Mouse (Mus musculus) small intestine, adult 2 months (tissue): ENCODE data around the gene Slc26a5. TPM values are rescaled to one million over a fixed set of nuclear protein-coding genes. Genes with fewer than 3 reads are reported as not detected.

Experiments
- H3K27ac ChIP-seq: fragments of 200-500 bp; 2 replicates; pipeline ENCODE4 v1.5.1; 2012; ENCODE audit warnings: low read depth, low read length, control low read depth, inconsistent platforms; ENCODE audit not compliant: insufficient read depth
- H3K27me3 ChIP-seq: fragments of 200-500 bp; 2 replicates; pipeline ENCODE4 v1.6.1; 2012; ENCODE audit warnings: mild to moderate bottlenecking, moderate library complexity, low read length, inconsistent platforms; ENCODE audit not compliant: control insufficient read depth, insufficient read depth
- H3K36me3 ChIP-seq: fragments of 200-500 bp; 2 replicates; pipeline ENCODE4 v1.6.1; 2012; ENCODE audit warnings: mild to moderate bottlenecking, low read length, control low read depth, inconsistent platforms; ENCODE audit not compliant: control insufficient read depth, insufficient read depth
- H3K4me1 ChIP-seq: fragments of 200-500 bp; 2 replicates; pipeline ENCODE4 v1.6.1; 2012; ENCODE audit warnings: low read length, inconsistent platforms, mixed read lengths; ENCODE audit not compliant: control insufficient read depth, insufficient read depth, insufficient read length
- H3K4me3 ChIP-seq: fragments of 200-500 bp; 2 replicates; pipeline ENCODE4 v1.5.1; 2012; ENCODE audit warnings: low read depth, mild to moderate bottlenecking, control low read depth, inconsistent platforms, low read length, moderate library complexity
- CTCF ChIP-seq: fragments of 200-500 bp; IDR thresholded peaks from 2 replicates; pipeline ENCODE4 v1.5.1; 2012; ENCODE audit warnings: low read depth, mild to moderate bottlenecking, control low read depth, inconsistent platforms, low read length, moderate library complexity, mixed read lengths; ENCODE audit not compliant: insufficient replicate concordance, insufficient read length; ENCODE audit errors: extremely low read depth
- POLR2A ChIP-seq: fragments of 200-500 bp; IDR thresholded peaks from 2 replicates; pipeline ENCODE4 v1.6.1; 2012; ENCODE audit warnings: low read depth, mild to moderate bottlenecking, control low read depth, inconsistent platforms, low read length, moderate library complexity
- WGBS: fragments of 180-500 bp; shearing (Covaris S2); methylation state at CpG from one replicate; pipeline ENCODE4 v1.1.7; 2018; 5-methylcytosine and 5-hydroxymethylcytosine counted together
- polyA plus RNA-seq: library from polyadenylated mRNA; depleted of rRNA; stranded (reverse); fragments of >200 nt; gene quantifications from 2 replicates; pipeline ENCODE4 v1.2.3, GENCODE M21; 2012

The Slc26a5 gene
- polyA plus RNA-seq, 1 experiment: not detected

GRCm38 (mm10) chr5:21810924-21811323 is 54.5 kb downstream of the Slc26a5 start:
- TF ChIP-seq POLR2A (no peak), CTCF (no peak)
- 72% methylated on average over 10 of the region's 10 CpGs for WGBS
- no peak overlapping the region for H3K27ac ChIP-seq
- no peak overlapping the region for H3K4me3 ChIP-seq
- no peaks in the 10 kb centered on the region for H3K36me3 ChIP-seq
- H3K4me1 ChIP-seq: no peaks in the 10 kb centered on the region
- no peaks in the 10 kb centered on the region for H3K27me3 ChIP-seq

DNA sequence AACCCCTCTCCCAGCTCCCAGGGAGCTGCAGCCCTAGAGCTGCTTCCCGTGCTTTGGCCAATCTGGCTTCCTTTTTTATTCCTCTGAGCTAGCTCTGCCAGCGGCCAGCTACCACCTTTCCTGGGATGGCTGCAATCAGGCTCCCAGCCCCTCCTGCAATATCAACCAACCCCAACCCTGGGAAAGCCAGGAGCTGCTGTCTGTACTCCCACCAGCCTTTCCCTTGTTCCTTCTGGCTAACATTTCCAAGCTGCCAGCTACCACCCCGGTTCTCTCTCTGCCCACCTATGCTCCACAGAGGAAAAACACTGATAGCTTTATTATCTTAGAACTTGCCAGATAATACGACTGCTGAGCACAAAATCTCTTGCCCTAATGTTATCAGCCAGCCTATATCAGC is 60.6 kb downstream of the Slc26a5 start:
- no peaks in the 10 kb centered on the region for H3K4me1 ChIP-seq
- no peak overlapping the region for H3K4me3 ChIP-seq
- H3K27me3 ChIP-seq: no peaks in the 10 kb centered on the region
- H3K27ac ChIP-seq: no peak overlapping the region
- TF ChIP-seq CTCF (no peak), POLR2A (no peak)
- 63% methylated on average over 4 of the region's 4 CpGs for WGBS
- H3K36me3 ChIP-seq: peaks cover 28% of the 10 kb centered on the region

GRCm38 (mm10) chr5:21803691-21804188 is 61.7 kb downstream of the Slc26a5 start:
- H3K4me3 ChIP-seq: no peak overlapping the region
- WGBS: 92% methylated on average over 12 of the region's 12 CpGs
- peaks cover 36% of the 10 kb centered on the region for H3K36me3 ChIP-seq
- no peak overlapping the region for H3K27ac ChIP-seq
- no peaks in the 10 kb centered on the region for H3K27me3 ChIP-seq
- no peaks in the 10 kb centered on the region for H3K4me1 ChIP-seq
- TF ChIP-seq CTCF (no peak), POLR2A (no peak)

GRCm38 (mm10) chr5:21802907-21803306 is 62.5 kb downstream of the Slc26a5 start:
- Histone ChIP-seq H3K4me1 (no peaks in the 10 kb centered on the region), H3K4me3 (no peak overlapping the region), H3K36me3 (peaks cover 43% of the 10 kb centered on the region), H3K27me3 (no peaks in the 10 kb centered on the region), H3K27ac (no peak overlapping the region)
- TF ChIP-seq POLR2A: no peak
- TF ChIP-seq CTCF: no peak
- 94% methylated on average over 9 of the region's 9 CpGs for WGBS

- H3K4me1 ChIP-seq: no peaks in the 10 kb centered on the region
- no peak overlapping the region for H3K4me3 ChIP-seq
- TF ChIP-seq POLR2A (no peak), CTCF (no peak)
These were observed 73.2 kb downstream of the Slc26a5 start for GRCm38 (mm10) chr5:21792166-21792565.

GRCm38 (mm10) chr5:21789061-21789460 is 76.3 kb downstream of the Slc26a5 start:
- H3K4me3 ChIP-seq: no peak overlapping the region
- H3K4me1 ChIP-seq: peaks cover 2% of the 10 kb centered on the region; the same call in 1 of the 2 replicates
- H3K27me3 ChIP-seq: no peaks in the 10 kb centered on the region
- H3K27ac ChIP-seq: no peak overlapping the region
- WGBS: 63% methylated on average over 5 of the region's 5 CpGs
- TF ChIP-seq CTCF (no peak), POLR2A (no peak)
- peaks cover 5% of the 10 kb centered on the region for H3K36me3 ChIP-seq

More at GRCm38 (mm10) chr5:21792166-21792565, 73.2 kb downstream of the Slc26a5 start:
- peaks cover 20% of the 10 kb centered on the region for H3K36me3 ChIP-seq
- H3K27ac ChIP-seq: no peak overlapping the region
- no peaks in the 10 kb centered on the region for H3K27me3 ChIP-seq

DNA sequence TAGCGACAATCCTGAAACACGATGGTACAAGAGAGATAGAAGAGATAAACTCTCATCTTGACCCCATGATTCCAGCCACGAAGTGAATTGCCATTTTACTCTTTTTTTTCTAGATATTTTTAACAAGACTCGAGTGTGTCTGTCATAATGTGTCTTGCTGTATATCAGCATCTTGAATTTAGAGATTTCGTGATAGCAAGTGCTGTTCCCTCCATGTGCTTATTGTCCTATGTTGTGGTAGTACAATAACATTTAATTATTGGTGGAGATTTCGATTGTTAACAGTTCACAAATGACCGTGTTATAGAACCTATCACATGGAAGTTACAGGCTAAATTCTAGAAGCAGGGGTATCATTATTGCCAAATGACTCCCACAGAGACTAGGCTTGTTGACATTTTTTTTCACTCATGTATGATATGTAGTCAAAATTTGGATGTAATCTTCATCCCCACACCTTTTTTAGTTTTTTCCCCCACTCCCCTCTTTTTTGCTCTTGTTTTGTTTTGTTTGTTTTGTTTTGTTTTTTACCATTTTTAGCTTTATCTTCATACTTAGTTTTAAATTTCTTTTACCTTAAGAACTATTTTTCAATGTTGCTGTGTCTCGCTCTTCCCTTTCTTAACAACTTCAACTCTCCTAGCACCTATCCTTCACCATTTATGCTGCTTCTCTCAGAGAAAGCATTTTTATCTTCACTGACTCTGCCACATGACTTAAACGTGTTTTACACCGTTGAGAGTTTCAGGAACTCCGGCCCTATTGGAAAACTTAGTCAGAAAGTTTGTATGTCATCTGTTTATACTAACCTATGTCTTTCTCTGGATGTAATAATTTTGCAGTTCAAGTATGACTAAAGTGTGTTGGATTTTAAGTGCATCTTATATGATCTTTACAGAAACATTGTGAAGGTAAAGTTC is 78.0 kb downstream of the Slc26a5 start:
- H3K27ac ChIP-seq: peak overlapping the region; percentile 51; the same call in 1 of the 2 replicates
- H3K27me3 ChIP-seq: no peaks in the 10 kb centered on the region
- H3K36me3 ChIP-seq: peaks cover 5% of the 10 kb centered on the region
- WGBS: 23% methylated on average over 11 of the region's 11 CpGs
- TF ChIP-seq CTCF (no peak), POLR2A (no peak)
- peak overlapping the region; percentile 90 for H3K4me3 ChIP-seq
- peaks cover 2% of the 10 kb centered on the region; the same call in 1 of the 2 replicates for H3K4me1 ChIP-seq
